Mouse (Mus musculus) brain, embryonic 14.5 days (tissue): ENCODE data around the gene Col4a5.

Experiments
- CTCF ChIP-seq: fragments of 200-500 bp; IDR thresholded peaks from 2 replicates; pipeline ENCODE4 v1.5.1; 2012; ENCODE audit warnings: inconsistent platforms, mild to moderate bottlenecking, moderate library complexity, borderline replicate concordance; ENCODE audit not compliant: insufficient read depth, insufficient read length; ENCODE audit errors: extremely low read depth
- POLR2A ChIP-seq: fragments of 200-500 bp; IDR thresholded peaks from 2 replicates; pipeline ENCODE4 v1.6.1; 2012; ENCODE audit warnings: mild to moderate bottlenecking, inconsistent platforms, borderline replicate concordance; ENCODE audit not compliant: poor library complexity, insufficient read depth, insufficient read length, severe bottlenecking; ENCODE audit errors: extremely low read depth

DNA sequence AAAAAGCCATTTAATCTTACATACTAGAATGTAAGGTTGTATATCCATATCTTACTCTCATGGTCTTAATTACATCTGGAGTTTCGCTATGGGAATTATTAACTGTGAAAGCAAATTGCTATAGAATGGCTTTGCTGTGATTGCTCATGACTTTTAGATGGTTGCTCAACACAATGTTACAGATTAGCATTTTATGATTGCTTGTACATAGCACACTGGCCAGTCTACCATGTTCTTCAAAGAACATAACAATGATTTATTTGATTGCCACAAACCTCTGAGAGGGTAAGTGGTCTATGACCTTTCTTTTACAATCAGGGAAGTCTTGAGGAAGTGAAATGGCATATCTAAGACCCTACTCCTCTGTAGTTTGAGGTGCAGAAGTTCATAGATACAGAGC, 27.2 kb upstream of the Col4a5 start:
- no peak for TF ChIP-seq CTCF
- no peak for TF ChIP-seq POLR2A
